ENCODE assay signal across 8 mouse cellular contexts in the genomic region with DNA sequence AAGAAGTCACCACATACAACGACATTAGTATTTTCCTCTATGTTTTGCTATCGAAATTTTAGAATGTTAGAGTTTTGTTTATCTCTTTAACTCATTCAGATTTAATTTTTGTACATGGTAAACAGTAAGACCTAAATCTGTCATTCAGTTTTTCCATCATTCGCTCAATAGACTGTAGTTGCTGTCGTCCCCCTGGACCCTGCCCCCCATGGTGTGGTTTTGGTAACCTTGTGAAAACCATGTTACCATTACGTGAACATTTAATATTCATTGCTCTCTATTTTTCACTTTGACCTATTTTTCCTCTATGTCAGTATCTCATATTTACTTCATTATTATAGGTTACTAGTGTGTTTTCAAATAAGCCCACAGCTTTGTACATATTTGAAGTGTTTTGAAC. TPM values are rescaled to one million over a fixed set of nuclear protein-coding genes. Genes with fewer than 3 reads are reported as not detected.
DNase-seq lines count a peak whose midpoint lies in the region; ATAC-seq and TF ChIP-seq lines count a peak whose summit lies in the region.

No protein-coding gene starts in this region.

- TF ChIP-seq CTCF in layer of hippocampus, adult 2 months (conservative IDR thresholded peaks at IDR 0.05) = no peak

- no peak for DNase-seq in layer of hippocampus, adult 2 months (ENCODE audit: low spot score in 2 of 2)
- no peak for DNase-seq in layer of hippocampus, adult 18-20 months (ENCODE audit: low spot score in 2 of 2)
- DNase-seq in embryonic facial prominence, embryonic 11.5 days (ENCODE audit: low spot score) = peak; percentile 12
- DNase-seq in T-cell, adult 2 months (ENCODE audit: low spot score) = no peak
- DNase-seq in Muller cell, postnatal 12 days (ENCODE audit: inconsistent ontology term) = no peak
- no peak for DNase-seq in thymus, postnatal 10 days (ENCODE audit: low spot score in 2 of 2)

- H3K36me3 ChIP-seq in embryonic facial prominence, embryonic 11.5 days (replicated peaks; ENCODE audit: control insufficient read depth, insufficient read depth, low read depth, low read length) = no peaks in the 10 kb centered on the region
- H3K36me3 ChIP-seq in hindbrain, embryonic 16.5 days (ENCODE audit: control insufficient read depth, insufficient read depth, low read length) = no peaks in the 10 kb centered on the region
- no peaks in the 10 kb centered on the region for H3K36me3 ChIP-seq in midbrain, embryonic 16.5 days (ENCODE audit: control insufficient read depth, insufficient read depth, low read length)

- H3K9me3 ChIP-seq in embryonic facial prominence, embryonic 11.5 days (replicated peaks; ENCODE audit: control insufficient read depth, low read length) = no peaks in the 10 kb centered on the region
- no peaks in the 10 kb centered on the region for H3K9me3 ChIP-seq in hindbrain, embryonic 16.5 days (ENCODE audit: control insufficient read depth, low read length)
- no peaks in the 10 kb centered on the region for H3K9me3 ChIP-seq in midbrain, embryonic 16.5 days (replicated peaks; ENCODE audit: control insufficient read depth, low read length, poor library complexity, severe bottlenecking)

- peak overlapping the region; percentile 67 for H3K27ac ChIP-seq in layer of hippocampus, adult 2 months
- H3K27ac ChIP-seq in embryonic facial prominence, embryonic 11.5 days (replicated peaks; ENCODE audit: low read depth, low read length) = no peak overlapping the region
- peak overlapping the region; percentile 84; the same call in 1 of the 2 replicates for H3K27ac ChIP-seq in hindbrain, embryonic 16.5 days (ENCODE audit: low read depth, low read length)
- peak overlapping the region; percentile 86 for H3K27ac ChIP-seq in midbrain, embryonic 16.5 days (ENCODE audit: low read length)

- no peak for ATAC-seq in embryonic facial prominence, embryonic 11.5 days (replicated peaks; ENCODE audit: insufficient number of reproducible peaks, low FRiP score, low TSS enrichment, low read depth)
- no peak for ATAC-seq in hindbrain, embryonic 16.5 days
- ATAC-seq in midbrain, embryonic 16.5 days = no peak

- H3K27me3 ChIP-seq in embryonic facial prominence, embryonic 11.5 days (ENCODE audit: control insufficient read depth, insufficient read depth, low read length) = no peaks in the 10 kb centered on the region
- H3K27me3 ChIP-seq in hindbrain, embryonic 16.5 days (replicated peaks; ENCODE audit: control insufficient read depth, insufficient read depth, low read length) = no peaks in the 10 kb centered on the region
- H3K27me3 ChIP-seq in midbrain, embryonic 16.5 days (ENCODE audit: control insufficient read depth, insufficient read depth, low read depth, low read length) = no peaks in the 10 kb centered on the region

- no peaks in the 10 kb centered on the region for H3K4me1 ChIP-seq in embryonic facial prominence, embryonic 11.5 days (ENCODE audit: control insufficient read depth, insufficient read depth, low read length)
- H3K4me1 ChIP-seq in hindbrain, embryonic 16.5 days (ENCODE audit: control insufficient read depth, insufficient read depth, low read depth, low read length) = peaks cover 7% of the 10 kb centered on the region; the same call in 1 of the 2 replicates
- peaks cover 3% of the 10 kb centered on the region; the same call in 1 of the 2 replicates for H3K4me1 ChIP-seq in midbrain, embryonic 16.5 days (ENCODE audit: control insufficient read depth, insufficient read depth, low read length)

- peak overlapping the region; percentile 63 for H3K4me3 ChIP-seq in layer of hippocampus, adult 2 months
- H3K4me3 ChIP-seq in embryonic facial prominence, embryonic 11.5 days (ENCODE audit: low read depth, low read length) = peak overlapping the region; percentile 44
- peak overlapping the region; percentile 54 for H3K4me3 ChIP-seq in hindbrain, embryonic 16.5 days (ENCODE audit: low read length)
- H3K4me3 ChIP-seq in midbrain, embryonic 16.5 days (ENCODE audit: low read depth, low read length) = peak overlapping the region; percentile 39

- H3K4me2 ChIP-seq in embryonic facial prominence, embryonic 11.5 days (ENCODE audit: low read depth, low read length) = peak overlapping the region; percentile 19
- H3K4me2 ChIP-seq in hindbrain, embryonic 16.5 days (ENCODE audit: low read length) = peak overlapping the region; percentile 54
- peak overlapping the region; percentile 49 for H3K4me2 ChIP-seq in midbrain, embryonic 16.5 days (ENCODE audit: low read length)

- 17% methylated on average over 5 of the region's 5 CpGs for WGBS in embryonic facial prominence, embryonic 11.5 days
- 15% methylated on average over 5 of the region's 5 CpGs for WGBS in hindbrain, embryonic 16.5 days
- WGBS in midbrain, embryonic 16.5 days = 13% methylated on average over 5 of the region's 5 CpGs

- H3K9ac ChIP-seq in embryonic facial prominence, embryonic 11.5 days (replicated peaks; ENCODE audit: low read length) = no peak overlapping the region
- H3K9ac ChIP-seq in hindbrain, embryonic 16.5 days (ENCODE audit: low read depth, low read length) = peak overlapping the region; percentile 69
- peak overlapping the region; percentile 66; the same call in 1 of the 2 replicates for H3K9ac ChIP-seq in midbrain, embryonic 16.5 days (ENCODE audit: low read depth, low read length)

RNA-seq across cellular contexts. Expression of gene Klrb1c, which starts 24.4 kb away (rescaled TPM):
- total RNA-seq in layer of hippocampus, adult 2 months (2021) = not detected
- not detected for total RNA-seq in layer of hippocampus, adult 18-20 months (2021)
- 0.17 TPM in 1 of 2 replicates, not detected in the other for polyA plus RNA-seq in embryonic facial prominence, embryonic 11.5 days (2014; fragmentation: Nextera tagmentation; extraction: Ambion mirVana)
- polyA plus RNA-seq in hindbrain, embryonic 16.5 days (2015; fragmentation: Nextera tagmentation; extraction: Ambion mirVana) = 0.11 and 0.15 TPM in 2 replicates
- not detected in 2 replicates for polyA plus RNA-seq in midbrain, embryonic 16.5 days (2015; fragmentation: Nextera tagmentation; extraction: Ambion mirVana)

RNA-seq across cellular contexts. Expression of gene Klrb1, which starts 41.7 kb away (rescaled TPM):
- total RNA-seq in layer of hippocampus, adult 2 months (2021) = not detected
- total RNA-seq in layer of hippocampus, adult 18-20 months (2021) = not detected
- not detected in 2 replicates for polyA plus RNA-seq in embryonic facial prominence, embryonic 11.5 days (2014; fragmentation: Nextera tagmentation; extraction: Ambion mirVana)
- polyA plus RNA-seq in hindbrain, embryonic 16.5 days (2015; fragmentation: Nextera tagmentation; extraction: Ambion mirVana) = 1.3 and 1.5 TPM in 2 replicates
- polyA plus RNA-seq in midbrain, embryonic 16.5 days (2015; fragmentation: Nextera tagmentation; extraction: Ambion mirVana) = 0.90 and 1.3 TPM in 2 replicates
